Mouse (Mus musculus): ENCODE results near the gene Prkca.

Prkca gene

DNA sequence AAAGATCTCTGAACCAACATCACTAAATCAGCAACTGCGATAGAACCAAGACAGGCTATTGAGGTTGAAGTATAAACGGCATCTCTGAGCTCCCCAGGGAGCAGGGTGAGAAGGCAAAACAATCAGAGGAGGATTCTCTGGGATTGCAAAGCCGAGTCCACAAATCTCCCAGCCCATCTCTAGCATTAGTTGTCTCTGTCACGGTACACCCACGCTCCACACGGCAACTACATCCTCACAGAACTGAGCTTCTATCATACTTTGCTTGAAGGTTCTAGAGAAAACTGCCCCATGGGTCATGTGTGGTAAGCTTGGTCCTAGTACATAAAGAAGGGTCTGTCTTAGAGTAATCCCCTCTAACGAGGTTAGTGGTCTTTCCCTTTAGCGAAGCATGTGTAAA lies 280.6 kb downstream of the Prkca start:
- DNase-seq (ENCODE audit: low spot score), result no peak

- DNase-seq (ENCODE audit: low spot score), result no peak
Observed at GRCm38 (mm10) chr11:108061571-108062479, 281.9 kb downstream of the Prkca start.

GRCm38 (mm10) chr11:108057138-108057537 lies 286.6 kb downstream of the Prkca start:
- DNase-seq (ENCODE audit: low spot score), result no peak

- no peak for DNase-seq (ENCODE audit: low spot score)
Observed at GRCm38 (mm10) chr11:108054647-108055046, 289.1 kb downstream of the Prkca start.

- no peak for DNase-seq (ENCODE audit: low spot score)
Observed at GRCm38 (mm10) chr11:108053746-108054145, 290.0 kb downstream of the Prkca start.

DNA sequence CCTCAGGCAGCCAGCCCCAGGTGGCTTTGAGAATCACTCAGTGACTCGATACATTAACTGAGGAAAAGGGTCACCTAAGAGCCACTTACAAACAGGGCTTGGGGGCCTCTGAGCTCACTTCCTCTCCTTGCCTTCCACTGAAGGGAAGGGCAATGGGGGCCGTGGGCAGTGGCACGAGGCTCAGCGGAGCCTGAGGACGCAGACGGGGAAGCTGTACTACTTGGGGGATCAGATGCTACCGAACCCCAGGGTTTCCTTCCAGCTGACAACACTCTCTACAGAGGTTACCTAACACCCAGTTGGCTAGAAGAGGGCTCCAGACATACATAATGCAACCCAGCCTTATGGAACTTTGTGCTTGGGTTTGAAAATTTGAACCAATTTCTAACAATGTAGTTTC lies 302.1 kb downstream of the Prkca start:
- no peak for DNase-seq (ENCODE audit: low spot score)

DNA sequence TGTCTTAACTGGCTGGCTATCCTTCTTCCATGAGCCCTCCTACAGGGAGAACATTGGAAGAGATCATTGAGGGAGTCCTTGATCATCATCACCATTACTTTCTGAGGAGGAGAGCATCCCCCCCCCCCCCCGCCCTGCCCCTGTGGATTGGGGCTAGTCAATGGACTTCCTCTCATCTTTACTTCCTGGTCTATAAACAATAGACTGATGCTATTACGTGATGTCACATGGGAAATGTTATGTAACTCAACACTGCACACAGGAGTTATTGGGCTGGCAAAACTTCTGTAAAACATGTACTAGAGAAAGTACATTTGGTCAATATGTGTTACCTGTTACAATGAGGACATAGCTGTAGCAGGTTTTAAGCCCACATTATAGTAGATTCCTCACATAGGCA lies 302.9 kb downstream of the Prkca start:
- no peak for DNase-seq (ENCODE audit: low spot score)

DNA sequence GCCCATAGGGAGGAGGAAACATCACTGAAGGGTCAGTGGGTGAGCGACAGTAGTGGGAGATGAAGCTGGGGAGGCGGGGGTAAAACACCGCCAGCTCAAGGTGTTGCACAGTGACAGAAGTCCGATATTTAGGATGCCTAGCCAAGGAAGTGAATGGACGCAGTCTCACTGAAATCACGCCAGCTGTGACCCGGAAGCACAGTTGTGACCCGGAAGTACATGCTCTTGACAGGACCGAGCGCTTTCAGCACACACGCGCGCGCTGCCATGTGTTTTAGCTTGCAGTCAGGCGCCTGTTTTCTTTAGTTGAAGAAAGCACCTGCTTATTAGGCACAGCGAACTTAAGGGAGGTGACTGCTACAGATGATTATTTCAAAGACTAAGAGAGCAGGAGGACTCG lies 304.0 kb downstream of the Prkca start:
- no peak for DNase-seq (ENCODE audit: low spot score)

DNA sequence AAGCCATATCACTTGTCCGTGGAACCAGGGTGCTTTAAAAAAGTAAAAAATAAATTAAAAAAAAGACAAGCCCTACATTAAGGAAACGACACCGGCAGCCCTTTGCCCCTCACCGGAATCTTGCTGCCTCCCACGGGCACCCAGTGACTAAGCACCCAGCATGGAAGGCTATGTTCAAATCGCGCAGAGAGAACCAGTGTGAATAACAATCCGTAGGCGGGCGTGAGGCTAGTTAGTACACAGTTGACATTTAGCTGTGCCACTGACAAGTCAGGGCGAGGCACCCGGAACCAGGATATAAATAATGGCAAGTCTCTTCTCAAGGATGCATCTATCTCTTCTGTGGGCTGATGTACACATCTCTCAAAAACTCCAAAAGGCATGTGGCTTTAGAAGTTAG lies 304.7 kb downstream of the Prkca start:
- DNase-seq (ENCODE audit: low spot score), result no peak

GRCm38 (mm10) chr11:108036339-108036738 lies 307.4 kb downstream of the Prkca start:
- DNase-seq (ENCODE audit: low spot score), result no peak

DNA sequence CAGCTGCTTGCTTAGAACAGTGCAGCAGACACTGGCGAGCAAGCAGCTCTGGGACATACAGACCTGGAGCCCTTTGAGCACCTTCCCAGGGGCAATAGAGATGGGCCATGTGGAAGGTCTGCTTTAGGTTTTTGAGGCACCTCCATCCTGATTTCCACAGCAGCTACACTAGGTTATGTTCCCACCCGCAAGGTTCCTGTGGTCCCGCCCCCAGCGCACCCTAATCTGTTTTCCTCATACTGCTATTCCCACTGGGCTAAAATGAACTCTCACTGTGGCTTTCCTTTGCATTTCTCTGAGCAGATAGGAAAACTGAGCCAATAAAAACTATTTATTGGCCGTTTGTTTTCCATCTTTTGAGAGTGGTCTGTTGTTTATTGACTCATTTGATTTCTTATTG lies 308.0 kb downstream of the Prkca start:
- DNase-seq (ENCODE audit: low spot score), result no peak

GRCm38 (mm10) chr11:108034376-108034775 lies 309.4 kb downstream of the Prkca start:
- no peak for DNase-seq (ENCODE audit: low spot score)

DNA sequence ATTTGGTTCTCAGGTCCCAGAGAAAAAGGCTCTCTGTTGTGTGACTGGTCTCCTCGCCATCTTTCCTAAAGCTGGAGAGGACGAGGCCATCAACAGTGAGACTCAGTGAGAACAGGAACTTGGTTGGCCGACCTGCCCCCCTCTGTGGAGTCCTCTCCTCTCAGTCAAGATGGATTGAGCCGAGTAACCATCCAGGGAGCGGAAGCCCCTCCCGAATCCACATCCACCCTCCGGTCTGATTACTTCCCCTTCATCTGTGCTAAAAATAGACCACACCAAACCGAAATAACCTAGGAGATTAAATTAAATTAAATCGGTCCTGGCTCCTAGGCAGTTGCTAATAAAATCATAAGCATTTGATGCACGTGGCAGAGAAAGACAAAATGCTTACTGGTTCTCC lies 311.2 kb downstream of the Prkca start:
- DNase-seq (ENCODE audit: low spot score), result no peak

DNA sequence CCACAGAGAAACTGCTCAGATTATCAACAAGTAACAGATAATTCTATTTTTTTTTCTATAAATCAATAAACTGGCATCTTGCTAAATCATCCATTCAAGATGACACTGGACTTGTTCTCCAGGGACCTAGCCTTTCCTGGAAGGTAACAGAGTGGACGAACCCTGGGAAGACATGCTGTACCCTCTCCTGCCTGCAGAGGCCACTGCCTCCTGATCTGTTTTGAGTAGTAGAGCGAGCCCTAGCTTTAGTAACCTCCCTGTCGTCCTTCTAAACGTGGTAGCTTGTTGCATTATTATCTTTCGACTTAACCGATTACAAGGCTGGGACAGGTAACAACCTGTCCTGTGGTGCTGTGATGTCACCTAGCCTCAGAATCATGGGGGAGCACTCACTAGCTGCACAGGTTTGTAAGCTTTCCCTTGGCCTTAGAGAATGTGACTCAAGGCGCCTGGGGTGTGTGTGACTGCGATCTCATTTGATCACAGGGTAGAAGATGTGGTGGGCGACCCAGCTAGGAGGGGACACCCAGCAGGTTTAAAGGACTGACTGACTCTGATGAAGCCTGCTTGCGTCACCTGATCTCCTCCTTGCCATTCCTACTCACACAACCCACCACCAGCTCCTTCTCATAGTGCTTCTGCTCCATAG lies 312.6 kb downstream of the Prkca start:
- no peak for DNase-seq (ENCODE audit: low spot score)

DNA sequence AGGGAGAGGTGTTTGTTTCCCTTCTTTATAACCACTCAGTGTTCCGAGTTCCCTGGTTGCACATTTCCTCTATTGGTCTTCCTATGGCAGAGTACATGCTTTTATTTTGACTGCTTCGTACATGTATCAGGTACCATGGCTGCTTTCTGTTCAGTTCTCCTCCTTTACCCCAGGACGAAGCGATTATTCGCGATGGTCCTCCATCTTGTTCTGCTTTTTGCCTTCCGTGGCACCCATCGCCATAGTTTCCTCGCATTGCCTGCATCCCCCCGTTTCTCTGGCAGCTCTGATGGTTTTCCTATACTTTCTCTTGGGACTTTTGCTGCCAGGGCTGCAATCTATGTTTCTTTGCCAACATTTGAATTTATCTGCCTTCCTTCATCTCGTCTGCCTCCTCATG lies 314.4 kb downstream of the Prkca start:
- no peak for DNase-seq (ENCODE audit: low spot score)

- DNase-seq (ENCODE audit: low spot score), result no peak
Observed at GRCm38 (mm10) chr11:108028398-108028797, 315.3 kb downstream of the Prkca start.

GRCm38 (mm10) chr11:108025726-108026425 lies 317.9 kb downstream of the Prkca start:
- DNase-seq (ENCODE audit: low spot score), result no peak

- DNase-seq (ENCODE audit: low spot score), result no peak
Observed at GRCm38 (mm10) chr11:108023188-108023587, 320.5 kb downstream of the Prkca start.

- DNase-seq (ENCODE audit: low spot score), result no peak
Observed at GRCm38 (mm10) chr11:108020889-108021288, 322.8 kb downstream of the Prkca start.

- DNase-seq (ENCODE audit: low spot score), result no peak
Observed at GRCm38 (mm10) chr11:108015284-108015683, 328.4 kb downstream of the Prkca start.

GRCm38 (mm10) chr11:108013390-108013789 lies 330.3 kb downstream of the Prkca start:
- DNase-seq (ENCODE audit: low spot score), result no peak

- DNase-seq (ENCODE audit: low spot score), result peak; percentile 8
Observed at GRCm38 (mm10) chr11:108010465-108010864, 333.3 kb downstream of the Prkca start.

- no peak for DNase-seq (ENCODE audit: low spot score)
Observed at GRCm38 (mm10) chr11:107998891-107999290, 344.8 kb downstream of the Prkca start.
